Mouse (Mus musculus): ENCODE measurements around the gene Syt12. TPM values are rescaled to one million over a fixed set of nuclear protein-coding genes. Genes with fewer than 3 reads are reported as not detected.
A peak's percentile ranks its signal among the peaks of the same experiment; 100 is the strongest.

Syt12 gene
- polyA plus RNA-seq, 1 experiment, result 14.4 TPM

- peaks cover 26% of the 10 kb centered on the region for H3K79me3 ChIP-seq (ENCODE audit: low read depth)
- H3K4me3 ChIP-seq (ENCODE audit: insufficient read depth, poor library complexity, severe bottlenecking), result peak overlapping the region; percentile 69
- TF ChIP-seq MYOD1 (IDR thresholded peaks at IDR 0.05; ENCODE audit: control insufficient read depth, insufficient read length, low read depth) (no peak), CTCF (IDR thresholded peaks at IDR 0.05; ENCODE audit: control insufficient read depth, insufficient read depth, insufficient read length) (no peak), FOSL1 (IDR thresholded peaks at IDR 0.05; ENCODE audit: insufficient read depth, low read length, poor library complexity, severe bottlenecking) (no peak), MYOG (IDR thresholded peaks at IDR 0.05; ENCODE audit: control insufficient read depth, extremely low read depth, insufficient read length) (no peak), USF1 (IDR thresholded peaks at IDR 0.05; ENCODE audit: low read depth) (no peak), MAX (IDR thresholded peaks at IDR 0.05) (no peak), CEBPB (IDR thresholded peaks at IDR 0.05; ENCODE audit: low read depth) (no peak)
- no peak overlapping the region for H3ac ChIP-seq (ENCODE audit: control insufficient read depth, insufficient read length, low read depth)
- H3K79me2 ChIP-seq (ENCODE audit: control insufficient read depth, insufficient read depth), result peaks cover 49% of the 10 kb centered on the region
- H3K36me3 ChIP-seq (ENCODE audit: control insufficient read depth, insufficient read depth), result peaks cover 8% of the 10 kb centered on the region
- no peaks in the 10 kb centered on the region for H3K27me3 ChIP-seq (ENCODE audit: control insufficient read depth, insufficient read depth, insufficient read length)
Measured at GRCm38 (mm10) chr19:4440222-4440621, 37.0 kb downstream of the Syt12 start.

- Histone ChIP-seq H3K4me3 (ENCODE audit: insufficient read depth, poor library complexity, severe bottlenecking) (peak within 1 kb of the TSS; percentile 69), H3K79me2 (ENCODE audit: control insufficient read depth, insufficient read depth) (peaks cover 58% of the 10 kb centered on the region), H3K79me3 (ENCODE audit: low read depth) (peaks cover 26% of the 10 kb centered on the region), H3K27me3 (ENCODE audit: control insufficient read depth, insufficient read depth, insufficient read length) (no peaks in the 10 kb centered on the region), H3K36me3 (ENCODE audit: control insufficient read depth, insufficient read depth) (peaks cover 8% of the 10 kb centered on the region), H3ac (ENCODE audit: control insufficient read depth, insufficient read length, low read depth) (peak within 1 kb of the TSS; percentile 89)
- TF ChIP-seq CEBPB (IDR thresholded peaks at IDR 0.05; ENCODE audit: low read depth) (no peak), FOSL1 (IDR thresholded peaks at IDR 0.05; ENCODE audit: insufficient read depth, low read length, poor library complexity, severe bottlenecking) (no peak), USF1 (IDR thresholded peaks at IDR 0.05; ENCODE audit: low read depth) (no peak)
Measured at GRCm38 (mm10) chr19:4439161-4439801, 38.0 kb downstream of the Syt12 start, which contains the start of gene Rhod. Rhod (minus strand) TSS chr19:4439432.

GRCm38 (mm10) chr19:4438791-4439160 is 38.5 kb downstream of the Syt12 start:
- Histone ChIP-seq H3K36me3 (ENCODE audit: control insufficient read depth, insufficient read depth) (peaks cover 8% of the 10 kb centered on the region), H3K27me3 (ENCODE audit: control insufficient read depth, insufficient read depth, insufficient read length) (no peaks in the 10 kb centered on the region), H3ac (ENCODE audit: control insufficient read depth, insufficient read length, low read depth) (peak overlapping the region; percentile 89), H3K4me3 (ENCODE audit: insufficient read depth, poor library complexity, severe bottlenecking) (peak overlapping the region; percentile 69), H3K79me2 (ENCODE audit: control insufficient read depth, insufficient read depth) (peaks cover 58% of the 10 kb centered on the region), H3K79me3 (ENCODE audit: low read depth) (peaks cover 26% of the 10 kb centered on the region)
- TF ChIP-seq CTCF (IDR thresholded peaks at IDR 0.05; ENCODE audit: control insufficient read depth, insufficient read depth, insufficient read length) (no peak), MAX (IDR thresholded peaks at IDR 0.05) (no peak), USF1 (IDR thresholded peaks at IDR 0.05; ENCODE audit: low read depth) (no peak), CEBPB (IDR thresholded peaks at IDR 0.05; ENCODE audit: low read depth) (no peak), MYOG (IDR thresholded peaks at IDR 0.05; ENCODE audit: control insufficient read depth, extremely low read depth, insufficient read length) (no peak)

- Histone ChIP-seq H3K36me3 (ENCODE audit: control insufficient read depth, insufficient read depth) (peaks cover 8% of the 10 kb centered on the region), H3K79me2 (ENCODE audit: control insufficient read depth, insufficient read depth) (peaks cover 58% of the 10 kb centered on the region), H3K79me3 (ENCODE audit: low read depth) (peaks cover 26% of the 10 kb centered on the region), H3K27me3 (ENCODE audit: control insufficient read depth, insufficient read depth, insufficient read length) (no peaks in the 10 kb centered on the region), H3ac (ENCODE audit: control insufficient read depth, insufficient read length, low read depth) (no peak overlapping the region), H3K4me3 (ENCODE audit: insufficient read depth, poor library complexity, severe bottlenecking) (peak overlapping the region; percentile 69)
- no peak for TF ChIP-seq MYOD1 (IDR thresholded peaks at IDR 0.05; ENCODE audit: control insufficient read depth, insufficient read length, low read depth)
- TF ChIP-seq MAX (IDR thresholded peaks at IDR 0.05), result no peak
- peak; percentile 74 for TF ChIP-seq USF1 (IDR thresholded peaks at IDR 0.05; ENCODE audit: low read depth)
Measured at GRCm38 (mm10) chr19:4437886-4438285, 39.4 kb downstream of the Syt12 start.

GRCm38 (mm10) chr19:4436254-4436653 is 41.0 kb downstream of the Syt12 start:
- Histone ChIP-seq H3K4me3 (ENCODE audit: insufficient read depth, poor library complexity, severe bottlenecking) (no peak overlapping the region), H3K79me2 (ENCODE audit: control insufficient read depth, insufficient read depth) (peaks cover 58% of the 10 kb centered on the region), H3ac (ENCODE audit: control insufficient read depth, insufficient read length, low read depth) (no peak overlapping the region), H3K79me3 (ENCODE audit: low read depth) (peaks cover 26% of the 10 kb centered on the region), H3K36me3 (ENCODE audit: control insufficient read depth, insufficient read depth) (peaks cover 16% of the 10 kb centered on the region), H3K27me3 (ENCODE audit: control insufficient read depth, insufficient read depth, insufficient read length) (no peaks in the 10 kb centered on the region)
- TF ChIP-seq CEBPB (IDR thresholded peaks at IDR 0.05; ENCODE audit: low read depth) (no peak), FOSL1 (IDR thresholded peaks at IDR 0.05; ENCODE audit: insufficient read depth, low read length, poor library complexity, severe bottlenecking) (no peak), USF1 (IDR thresholded peaks at IDR 0.05; ENCODE audit: low read depth) (no peak), CTCF (IDR thresholded peaks at IDR 0.05; ENCODE audit: control insufficient read depth, insufficient read depth, insufficient read length) (no peak), MYOD1 (IDR thresholded peaks at IDR 0.05; ENCODE audit: control insufficient read depth, insufficient read length, low read depth) (no peak), MAX (IDR thresholded peaks at IDR 0.05) (no peak), MYOG (IDR thresholded peaks at IDR 0.05; ENCODE audit: control insufficient read depth, extremely low read depth, insufficient read length) (no peak)

GRCm38 (mm10) chr19:4434999-4435398 is 42.2 kb downstream of the Syt12 start:
- peaks cover 56% of the 10 kb centered on the region for H3K79me2 ChIP-seq (ENCODE audit: control insufficient read depth, insufficient read depth)
- H3ac ChIP-seq (ENCODE audit: control insufficient read depth, insufficient read length, low read depth), result no peak overlapping the region
- TF ChIP-seq MAX (IDR thresholded peaks at IDR 0.05) (no peak), MYOG (IDR thresholded peaks at IDR 0.05; ENCODE audit: control insufficient read depth, extremely low read depth, insufficient read length) (no peak), CEBPB (IDR thresholded peaks at IDR 0.05; ENCODE audit: low read depth) (no peak), MYOD1 (IDR thresholded peaks at IDR 0.05; ENCODE audit: control insufficient read depth, insufficient read length, low read depth) (no peak), CTCF (IDR thresholded peaks at IDR 0.05; ENCODE audit: control insufficient read depth, insufficient read depth, insufficient read length) (no peak), USF1 (IDR thresholded peaks at IDR 0.05; ENCODE audit: low read depth) (no peak), FOSL1 (IDR thresholded peaks at IDR 0.05; ENCODE audit: insufficient read depth, low read length, poor library complexity, severe bottlenecking) (no peak)
- no peaks in the 10 kb centered on the region for H3K27me3 ChIP-seq (ENCODE audit: control insufficient read depth, insufficient read depth, insufficient read length)
- H3K4me3 ChIP-seq (ENCODE audit: insufficient read depth, poor library complexity, severe bottlenecking), result no peak overlapping the region
- peaks cover 26% of the 10 kb centered on the region for H3K79me3 ChIP-seq (ENCODE audit: low read depth)
- peaks cover 25% of the 10 kb centered on the region for H3K36me3 ChIP-seq (ENCODE audit: control insufficient read depth, insufficient read depth)

Measured in C2C12 (cell line).